Mouse (Mus musculus): ENCODE results near the gene Clstn2. TPM values are rescaled to one million over a fixed set of nuclear protein-coding genes. Genes with fewer than 3 reads are reported as not detected.

The Clstn2 gene
- total and polyA plus RNA-seq, 3 experiments: not detected

DNA sequence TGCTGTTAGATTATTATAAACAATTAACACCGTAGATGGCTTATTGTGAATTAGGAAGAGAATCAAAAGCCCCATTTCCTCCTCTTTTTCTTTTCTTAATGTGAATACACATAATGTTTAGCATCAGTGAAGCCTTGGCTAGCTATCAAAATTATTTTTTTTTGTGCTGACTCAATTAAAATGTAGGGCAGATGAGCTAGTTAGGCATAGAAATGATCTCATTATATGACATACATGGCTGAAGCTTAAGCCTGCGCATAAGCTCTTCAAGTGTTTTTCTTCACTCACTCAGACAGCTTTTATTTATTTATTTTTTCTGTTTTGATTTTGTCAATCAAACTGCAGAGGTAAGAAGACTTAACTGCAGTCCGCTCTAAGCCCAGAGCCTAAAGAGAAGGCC is 405.1 kb downstream of the Clstn2 start:
- TF ChIP-seq TBP (IDR thresholded peaks at IDR 0.05; ENCODE audit: low read depth, low read length): no peak
- TF ChIP-seq MAX (IDR thresholded peaks at IDR 0.05; ENCODE audit: low read length): no peak
- TF ChIP-seq RAD21 (IDR thresholded peaks at IDR 0.05; ENCODE audit: low read depth, low read length): no peak
- no peak for TF ChIP-seq CHD1 (IDR thresholded peaks at IDR 0.05; ENCODE audit: low read depth, low read length)
- no peak for TF ChIP-seq EP300 (IDR thresholded peaks at IDR 0.05; ENCODE audit: low read depth in 1 of 2, low read length in 2 of 2)
- no peak for TF ChIP-seq NRF1 (IDR thresholded peaks at IDR 0.05; ENCODE audit: insufficient read depth, low read depth, low read length, poor library complexity, severe bottlenecking)
- no peak for TF ChIP-seq MAFK (IDR thresholded peaks at IDR 0.05; ENCODE audit: borderline replicate concordance, low read depth, low read length)
- no peak for TF ChIP-seq E2F4 (IDR thresholded peaks at IDR 0.05; ENCODE audit: borderline replicate concordance, low read depth, low read length)
- TF ChIP-seq ETS1 (IDR thresholded peaks at IDR 0.05; ENCODE audit: low read depth, low read length): no peak
- no peak for TF ChIP-seq ELF1 (IDR thresholded peaks at IDR 0.05; ENCODE audit: low read depth, low read length)
- TF ChIP-seq CTCF (IDR thresholded peaks at IDR 0.05 in 2 of 3, conservative IDR thresholded peaks at IDR 0.05 in 1 of 3; ENCODE audit: control insufficient read depth in 1 of 3, insufficient read depth in 1 of 3, low read depth in 2 of 3, low read length in 3 of 3, poor library complexity in 1 of 3, severe bottlenecking in 1 of 3): no peak
- no peak for TF ChIP-seq HCFC1 (IDR thresholded peaks at IDR 0.05; ENCODE audit: low read depth, low read length)
- TF ChIP-seq TCF12 (IDR thresholded peaks at IDR 0.05; ENCODE audit: low read depth, low read length): no peak
- no peak for DNase-seq (ENCODE audit: low read depth, low spot score)
- Histone ChIP-seq H3K27ac (ENCODE audit: control insufficient read depth, low read depth, low read length) (no peak overlapping the region), H3K9ac (ENCODE audit: control insufficient read depth, low read depth, low read length, poor library complexity, severe bottlenecking) (no peak overlapping the region), H3K4me3 (ENCODE audit: control insufficient read depth in 1 of 2, insufficient read depth in 1 of 2, low read depth in 2 of 2, low read length in 2 of 2) (no peak overlapping the region), H3K79me2 (ENCODE audit: control insufficient read depth, insufficient read depth, low read length, poor library complexity) (no peaks in the 10 kb centered on the region), H3K4me1 (ENCODE audit: control insufficient read depth in 1 of 2, insufficient read depth in 2 of 2, low read length in 2 of 2) (no peaks in the 10 kb centered on the region), H3K27me3 (ENCODE audit: control insufficient read depth in 1 of 2, insufficient read depth in 2 of 2, low read length in 2 of 2) (no peaks in the 10 kb centered on the region), H3K36me3 (ENCODE audit: control insufficient read depth in 1 of 2, insufficient read depth in 2 of 2, low read length in 2 of 2) (no peaks in the 10 kb centered on the region), H3K9me3 (replicated peaks; ENCODE audit: insufficient read depth, low read length) (no peaks in the 10 kb centered on the region)

DNA sequence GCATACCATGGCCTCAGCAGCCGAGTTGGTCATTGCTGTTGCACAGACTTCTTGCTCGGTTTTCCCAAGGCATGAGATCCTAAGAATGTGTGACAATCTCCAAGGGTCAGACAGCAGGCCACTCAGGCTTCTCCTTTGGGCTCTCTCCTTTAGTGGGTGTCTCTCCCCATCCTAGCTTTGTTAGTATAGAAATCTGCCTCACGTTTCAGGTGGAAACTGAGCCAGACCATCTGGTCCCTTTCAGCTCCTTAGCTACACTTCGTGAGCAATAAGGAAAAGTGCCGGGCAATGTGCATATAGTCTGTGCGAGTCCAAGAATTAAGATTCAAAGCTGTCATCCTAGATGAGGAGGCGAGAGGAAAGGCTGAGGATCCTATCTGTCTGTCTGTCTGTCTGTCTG is 422.4 kb downstream of the Clstn2 start:
- TF ChIP-seq MEF2A (IDR thresholded peaks at IDR 0.05; ENCODE audit: extremely low read depth, insufficient replicate concordance, low read depth, low read length, poor library complexity, severe bottlenecking): no peak
- TF ChIP-seq RAD21 (IDR thresholded peaks at IDR 0.05; ENCODE audit: low read depth, low read length): no peak

DNA sequence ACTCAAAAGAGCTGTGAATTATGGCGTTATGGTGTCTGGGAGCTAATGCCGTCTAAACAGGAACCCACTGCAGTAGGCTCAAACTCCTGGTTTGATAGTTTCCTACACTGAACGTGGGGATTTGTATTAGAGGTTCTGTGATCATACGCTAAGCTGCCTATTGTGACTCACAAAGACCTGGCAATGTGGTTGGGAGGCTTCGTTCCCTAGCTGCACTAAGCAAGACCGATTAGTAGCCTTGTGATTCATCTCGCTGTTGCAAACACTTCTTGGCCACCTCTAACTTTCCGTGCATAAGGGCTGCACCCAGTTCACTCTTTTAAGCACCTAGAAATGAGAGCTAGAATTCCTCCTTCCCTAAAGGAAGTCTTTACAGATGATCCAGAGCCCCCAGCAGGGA is 429.3 kb downstream of the Clstn2 start:
- Histone ChIP-seq H3K9ac (ENCODE audit: control insufficient read depth, low read depth, low read length, poor library complexity, severe bottlenecking) (no peak overlapping the region), H3K27me3 (ENCODE audit: control insufficient read depth in 1 of 2, insufficient read depth in 2 of 2, low read length in 2 of 2) (no peaks in the 10 kb centered on the region), H3K4me3 (ENCODE audit: control insufficient read depth in 1 of 2, insufficient read depth in 1 of 2, low read depth in 2 of 2, low read length in 2 of 2) (no peak overlapping the region), H3K79me2 (ENCODE audit: control insufficient read depth, insufficient read depth, low read length, poor library complexity) (no peaks in the 10 kb centered on the region), H3K4me1 (ENCODE audit: control insufficient read depth in 1 of 2, insufficient read depth in 2 of 2, low read length in 2 of 2) (no peaks in the 10 kb centered on the region), H3K9me3 (replicated peaks; ENCODE audit: insufficient read depth, low read length) (no peaks in the 10 kb centered on the region), H3K36me3 (ENCODE audit: control insufficient read depth in 1 of 2, insufficient read depth in 2 of 2, low read length in 2 of 2) (no peaks in the 10 kb centered on the region), H3K27ac (ENCODE audit: control insufficient read depth, low read depth, low read length) (no peak overlapping the region)
- DNase-seq (ENCODE audit: low read depth, low spot score): no peak
- TF ChIP-seq TCF12 (IDR thresholded peaks at IDR 0.05; ENCODE audit: low read depth, low read length): no peak
- no peak for TF ChIP-seq CHD1 (IDR thresholded peaks at IDR 0.05; ENCODE audit: low read depth, low read length)
- TF ChIP-seq USF1 (IDR thresholded peaks at IDR 0.05; ENCODE audit: low read depth, low read length): no peak
- no peak for TF ChIP-seq MXI1 (IDR thresholded peaks at IDR 0.05; ENCODE audit: low read depth, low read length)
- no peak for TF ChIP-seq BHLHE40 (IDR thresholded peaks at IDR 0.05; ENCODE audit: borderline replicate concordance, low read depth, low read length)
- TF ChIP-seq ZNF384 (IDR thresholded peaks at IDR 0.05; ENCODE audit: low read depth, low read length): no peak
- no peak for TF ChIP-seq MAZ (IDR thresholded peaks at IDR 0.05; ENCODE audit: low read depth, low read length)
- no peak for TF ChIP-seq POLR2A (IDR thresholded peaks at IDR 0.05; ENCODE audit: control insufficient read depth in 1 of 2, insufficient read depth in 1 of 2, low read depth in 1 of 2, low read length in 2 of 2, poor library complexity in 1 of 2)
- no peak for TF ChIP-seq CTCF (IDR thresholded peaks at IDR 0.05 in 2 of 3, conservative IDR thresholded peaks at IDR 0.05 in 1 of 3; ENCODE audit: control insufficient read depth in 1 of 3, insufficient read depth in 1 of 3, low read depth in 2 of 3, low read length in 3 of 3, poor library complexity in 1 of 3, severe bottlenecking in 1 of 3)
- TF ChIP-seq ZMIZ1 (IDR thresholded peaks at IDR 0.05; ENCODE audit: low read depth, low read length): no peak
- no peak for TF ChIP-seq MAX (IDR thresholded peaks at IDR 0.05; ENCODE audit: low read length)
- TF ChIP-seq RCOR1 (IDR thresholded peaks at IDR 0.05; ENCODE audit: low read depth, low read length): no peak

More for the DNA sequence above, 422.4 kb downstream of the Clstn2 start:
- DNase-seq (ENCODE audit: low read depth, low spot score): no peak
- Histone ChIP-seq H3K9ac (ENCODE audit: control insufficient read depth, low read depth, low read length, poor library complexity, severe bottlenecking) (no peak overlapping the region), H3K27ac (ENCODE audit: control insufficient read depth, low read depth, low read length) (no peak overlapping the region), H3K36me3 (ENCODE audit: control insufficient read depth in 1 of 2, insufficient read depth in 2 of 2, low read length in 2 of 2) (no peaks in the 10 kb centered on the region), H3K4me3 (ENCODE audit: control insufficient read depth in 1 of 2, insufficient read depth in 1 of 2, low read depth in 2 of 2, low read length in 2 of 2) (no peak overlapping the region), H3K79me2 (ENCODE audit: control insufficient read depth, insufficient read depth, low read length, poor library complexity) (no peaks in the 10 kb centered on the region), H3K9me3 (replicated peaks; ENCODE audit: insufficient read depth, low read length) (no peaks in the 10 kb centered on the region), H3K4me1 (ENCODE audit: control insufficient read depth in 1 of 2, insufficient read depth in 2 of 2, low read length in 2 of 2) (no peaks in the 10 kb centered on the region), H3K27me3 (ENCODE audit: control insufficient read depth in 1 of 2, insufficient read depth in 2 of 2, low read length in 2 of 2) (no peaks in the 10 kb centered on the region)
